Mouse (Mus musculus): ENCODE data around the gene Kat7.

GRCm38 (mm10) chr11:95250110-95250509 is 59.9 kb downstream of the Kat7 start:
- TF ChIP-seq CTCF (IDR thresholded peaks at IDR 0.05; ENCODE audit: low read depth) (no peak), EP300 (IDR thresholded peaks at IDR 0.05; ENCODE audit: low read depth) (no peak)
